Mouse (Mus musculus): Measurements from ENCODE around the gene Nup107. TPM values are rescaled to one million over a fixed set of nuclear protein-coding genes. Genes with fewer than 3 reads are reported as not detected.
"Not testable (repeated sequence)": the region's sequence is repeated elsewhere in the genome, so short reads cannot be mapped to it uniquely, and the experiment has no call there.

The Nup107 gene
- total RNA-seq, 2 experiments from 2014 or later = 85.6 to 111 TPM

DNA sequence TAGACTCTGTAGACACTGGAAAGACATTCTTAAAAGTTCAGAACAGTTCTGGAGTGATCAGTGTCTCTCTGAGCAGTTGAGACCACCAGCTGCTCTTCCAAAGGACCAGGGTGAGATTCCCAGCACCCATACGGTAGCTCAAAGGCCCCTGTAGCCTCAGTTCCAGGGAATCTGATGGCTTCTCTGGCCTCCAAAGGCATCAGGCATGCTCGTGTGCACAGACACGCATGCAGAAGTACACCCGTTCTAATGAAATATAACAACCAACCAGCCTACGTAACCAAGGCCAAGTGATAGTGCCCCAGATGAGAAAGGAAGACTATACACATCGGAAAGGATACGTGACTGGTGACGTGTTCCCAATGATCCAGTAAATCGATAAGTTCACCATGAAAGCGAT, 52.3 kb downstream of the Nup107 start:
- no peak for ATAC-seq (replicated peaks; ENCODE audit: poor library complexity)

DNA sequence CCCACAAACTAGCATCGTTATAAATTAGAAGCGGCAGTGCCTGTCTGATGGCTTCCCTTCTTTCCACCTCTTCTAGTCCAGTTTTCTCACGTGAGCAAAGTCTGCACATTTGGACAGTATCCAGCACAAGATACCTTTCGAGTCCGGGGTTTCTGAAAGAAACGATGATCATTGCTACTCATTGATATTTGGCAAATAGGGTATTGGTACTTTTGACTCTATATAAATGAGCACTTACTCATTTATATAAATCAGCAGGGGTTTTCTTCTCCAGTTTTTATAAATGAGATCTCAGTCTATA, 52.9 kb downstream of the Nup107 start:
- ATAC-seq (replicated peaks; ENCODE audit: poor library complexity) = no peak

DNA sequence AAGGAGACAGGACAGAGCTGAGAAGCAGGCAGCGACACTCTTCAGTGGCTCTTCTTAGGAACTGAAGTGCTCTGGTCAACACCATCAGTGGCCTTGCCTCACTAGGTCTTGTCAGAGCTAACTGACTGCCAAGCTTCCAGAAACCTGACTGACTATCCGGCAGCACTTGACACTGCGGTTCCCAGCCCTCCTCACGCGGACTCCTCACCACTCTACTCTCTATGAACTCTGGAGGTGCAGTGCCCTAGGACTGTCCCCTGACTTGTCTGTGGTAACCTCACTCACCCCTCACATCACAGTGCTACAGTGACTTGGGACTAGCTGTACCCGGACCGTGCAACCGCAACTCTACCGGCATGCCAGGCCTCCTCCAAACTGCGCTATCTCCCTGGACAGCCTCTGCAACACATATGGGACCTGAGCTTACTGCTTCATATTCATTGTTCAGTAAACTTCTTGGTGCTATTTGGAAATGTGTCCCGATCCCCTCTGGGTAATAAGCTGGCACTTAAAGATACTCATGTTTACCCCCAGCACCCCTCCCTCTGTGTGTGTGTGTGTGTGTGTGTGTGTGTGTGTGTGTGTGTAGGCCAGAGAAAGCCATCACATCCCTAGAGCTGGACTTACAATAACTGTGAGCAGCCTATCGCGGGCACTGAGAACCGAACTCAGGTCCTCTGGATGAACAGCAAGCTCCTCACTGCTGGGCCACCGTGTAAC, 53.4 kb downstream of the Nup107 start:
- no peak for ATAC-seq (replicated peaks; ENCODE audit: poor library complexity)

DNA sequence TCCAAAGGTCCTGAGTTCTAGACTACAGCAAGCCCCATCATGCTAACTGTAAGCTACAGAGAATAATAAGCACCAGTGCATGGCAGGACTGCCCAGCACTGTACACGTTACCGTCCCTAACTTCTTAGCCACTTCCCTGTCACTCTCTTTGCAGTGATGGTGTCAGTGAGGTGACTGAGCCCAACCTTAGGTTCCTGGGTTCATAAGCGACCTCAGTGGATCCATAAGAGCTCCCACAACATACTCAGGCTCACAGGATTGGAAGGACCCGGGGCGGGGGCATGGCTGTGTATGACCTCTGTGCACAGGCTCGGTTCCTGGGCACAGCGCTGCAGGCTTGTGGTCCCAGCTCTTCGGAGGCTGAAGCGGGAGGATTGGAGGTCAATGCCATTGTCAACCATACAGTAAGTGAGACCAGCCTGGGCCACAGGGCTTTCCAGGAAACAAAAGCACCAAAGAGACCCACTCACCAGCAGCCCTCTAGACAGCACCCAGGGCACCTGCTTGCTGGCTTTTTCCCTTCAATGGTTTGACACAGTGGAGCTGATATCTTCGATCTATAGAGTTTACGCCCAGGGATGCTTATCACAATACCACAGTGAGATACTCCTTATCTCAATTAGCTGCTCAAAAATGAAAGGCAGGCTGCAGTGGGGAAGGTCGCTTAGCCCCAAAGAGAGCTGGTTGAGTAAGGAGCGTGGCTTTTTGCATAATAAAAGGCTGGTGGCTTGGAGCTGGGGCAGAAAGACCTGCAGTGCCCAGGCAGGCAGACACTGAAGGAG, 54.2 kb downstream of the Nup107 start:
- ATAC-seq (replicated peaks; ENCODE audit: poor library complexity) = peak; percentile 29

DNA sequence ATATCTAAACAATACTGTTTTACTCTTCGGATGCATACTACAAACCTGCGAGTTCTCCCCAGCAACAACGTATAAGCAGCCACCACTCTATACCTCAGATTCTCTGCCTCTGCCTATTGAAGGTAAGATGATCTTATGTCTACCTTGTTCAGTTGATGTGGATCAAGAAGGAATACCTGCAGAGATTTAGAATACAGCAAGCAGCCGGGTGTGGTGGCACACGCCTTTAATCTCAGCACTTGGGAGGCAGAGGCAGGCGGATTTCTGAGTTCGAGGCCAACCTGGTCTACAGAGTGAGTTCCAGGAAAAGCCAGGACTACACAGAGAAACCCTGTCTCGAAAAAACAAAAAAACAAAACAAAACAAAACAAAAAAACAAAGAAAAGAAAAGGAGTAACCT, 55.0 kb downstream of the Nup107 start:
- ATAC-seq (replicated peaks; ENCODE audit: poor library complexity) = not testable (repeated sequence)

DNA sequence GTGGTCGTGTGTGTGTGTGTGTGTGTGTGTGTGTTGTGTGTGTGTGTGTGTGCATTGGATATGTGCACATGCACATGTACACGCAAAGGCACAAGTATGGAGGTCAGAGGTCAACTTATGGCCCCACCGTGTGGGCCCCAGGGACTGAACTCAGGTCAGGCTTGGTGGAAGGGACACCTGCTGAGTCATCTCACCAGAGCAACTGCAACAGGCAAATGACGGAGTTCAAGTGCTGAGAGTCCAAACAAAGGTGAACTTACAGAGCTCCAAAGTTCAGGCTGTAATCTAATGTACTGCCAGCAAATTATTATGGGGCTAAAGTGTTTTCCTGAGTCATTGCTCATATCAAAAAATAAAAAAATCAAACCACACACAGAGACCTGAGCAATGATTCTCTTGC, 55.4 kb downstream of the Nup107 start:
- ATAC-seq (replicated peaks; ENCODE audit: poor library complexity) = no peak

DNA sequence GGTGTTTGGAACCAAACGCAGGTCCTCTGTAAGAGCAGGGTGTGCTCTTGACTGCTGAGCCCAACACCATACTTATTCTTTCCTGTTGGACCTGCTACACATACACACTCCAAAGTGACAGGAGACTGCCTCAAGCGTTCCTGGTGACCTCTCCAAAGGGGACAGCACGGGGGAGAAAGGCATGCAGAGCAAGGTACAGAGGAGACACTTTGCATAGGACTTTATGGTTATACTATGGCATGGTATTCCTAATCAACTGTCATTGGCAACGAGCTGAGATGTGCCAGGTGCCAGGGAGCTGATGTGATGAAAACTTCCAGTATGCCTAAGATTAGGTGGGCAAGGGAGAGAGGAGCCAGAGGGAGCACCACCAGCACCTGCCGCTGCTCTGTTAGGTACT, 55.9 kb downstream of the Nup107 start:
- ATAC-seq (replicated peaks; ENCODE audit: poor library complexity) = no peak

DNA sequence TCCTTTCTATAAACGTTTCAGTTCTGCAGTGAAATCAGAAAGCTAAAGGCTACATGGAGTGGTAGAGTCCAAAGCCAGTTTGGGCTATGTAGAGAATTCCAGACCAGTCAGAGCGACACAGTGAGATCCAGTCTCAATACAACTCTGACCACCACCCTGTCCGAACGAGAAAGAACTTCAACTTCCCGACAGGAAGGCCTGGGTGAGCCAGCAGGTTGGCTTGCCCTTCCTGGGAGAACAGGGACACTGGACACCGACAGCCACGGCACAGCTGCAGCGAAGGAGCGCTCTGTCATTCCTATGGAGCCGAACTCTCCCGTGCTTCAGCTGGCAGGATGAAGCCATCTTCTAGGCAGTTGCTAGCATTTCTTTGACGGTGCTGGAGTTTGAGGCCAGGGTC, 57.1 kb downstream of the Nup107 start:
- ATAC-seq (replicated peaks; ENCODE audit: poor library complexity) = not testable (repeated sequence)

DNA sequence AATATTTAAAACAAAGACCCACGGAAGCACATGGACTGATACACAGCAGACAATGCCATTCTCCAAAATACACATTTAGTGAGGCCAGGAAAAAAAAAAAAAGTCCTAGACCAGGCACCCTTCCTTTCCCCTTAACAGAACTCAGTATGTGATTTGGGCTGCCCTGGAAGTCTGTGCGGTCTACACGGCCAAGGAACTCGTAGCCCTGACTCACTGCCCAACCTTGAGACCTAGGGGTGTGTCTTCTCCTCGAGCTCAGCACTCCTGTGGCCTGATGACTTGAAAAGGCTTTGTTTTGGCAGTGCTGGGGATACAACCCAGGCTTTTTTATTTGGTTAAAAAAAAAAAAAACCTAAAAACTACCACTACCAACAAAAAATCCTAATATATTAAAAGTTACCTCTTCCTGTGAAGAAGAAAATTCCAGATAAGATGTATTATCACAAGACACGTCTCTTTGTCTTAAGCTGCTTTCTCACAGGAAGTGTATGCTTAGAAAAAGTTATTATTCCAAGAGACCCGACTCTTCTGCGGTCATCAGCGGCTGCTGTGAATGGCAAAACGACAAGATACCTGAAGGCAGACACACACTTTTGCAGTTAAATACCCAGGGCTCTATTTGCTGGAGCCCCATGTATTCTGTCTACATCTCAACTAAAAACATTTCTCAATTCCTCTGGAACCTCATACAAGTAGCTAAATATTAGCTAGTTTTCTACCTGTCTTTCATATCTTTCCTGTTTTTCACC, 58.2 kb downstream of the Nup107 start:
- not testable (repeated sequence) for ATAC-seq (replicated peaks; ENCODE audit: poor library complexity)

DNA sequence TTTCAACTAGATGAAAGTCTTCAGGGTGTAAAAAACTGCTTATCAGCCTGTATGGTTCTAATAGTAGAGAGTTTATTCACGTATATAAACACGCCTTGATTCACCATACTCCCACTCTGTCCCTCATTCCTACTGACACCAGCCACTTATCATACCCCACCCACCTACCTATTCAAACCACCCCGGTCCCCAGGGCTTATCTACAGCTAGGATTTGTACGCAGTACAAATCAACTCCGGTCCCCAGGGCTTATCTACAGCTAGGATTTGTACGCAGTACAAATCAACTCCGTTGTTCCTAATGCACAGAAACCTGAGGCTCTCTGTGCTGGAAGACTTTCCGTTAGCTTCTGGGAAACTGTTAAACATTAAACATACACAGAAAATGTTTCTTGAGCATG, 58.9 kb downstream of the Nup107 start:
- not testable (repeated sequence) for ATAC-seq (replicated peaks; ENCODE audit: poor library complexity)

DNA sequence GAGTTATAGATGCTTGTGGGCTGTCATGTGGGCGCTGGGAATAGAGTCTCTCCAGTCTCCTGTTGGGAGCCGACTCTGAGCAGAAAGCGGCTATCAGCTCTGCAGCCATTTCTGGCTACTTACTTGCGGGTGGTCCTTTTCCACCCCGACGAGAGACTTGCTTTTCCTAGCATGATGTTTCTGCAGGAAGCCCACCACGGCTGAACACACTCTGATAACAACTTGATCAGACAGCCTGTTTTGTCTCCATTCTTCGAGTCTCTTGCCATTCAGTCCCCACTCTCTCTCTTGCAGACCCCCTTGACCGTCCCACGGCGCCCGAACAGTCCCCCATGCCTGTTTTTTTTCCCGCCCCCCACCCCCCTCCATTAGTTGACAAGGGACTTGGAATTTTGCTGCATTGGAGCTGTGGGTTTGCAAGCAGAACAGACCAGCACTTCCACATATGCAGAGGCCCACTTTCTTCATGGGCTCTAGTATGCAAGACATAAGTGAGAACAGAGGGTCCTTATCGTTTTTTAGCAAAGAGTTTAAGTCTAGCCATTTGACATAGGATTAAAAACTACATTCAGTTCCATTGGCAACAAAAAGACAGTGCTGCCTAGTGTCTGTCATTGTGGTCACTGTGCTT, 59.4 kb downstream of the Nup107 start:
- ATAC-seq (replicated peaks; ENCODE audit: poor library complexity) = no peak

DNA sequence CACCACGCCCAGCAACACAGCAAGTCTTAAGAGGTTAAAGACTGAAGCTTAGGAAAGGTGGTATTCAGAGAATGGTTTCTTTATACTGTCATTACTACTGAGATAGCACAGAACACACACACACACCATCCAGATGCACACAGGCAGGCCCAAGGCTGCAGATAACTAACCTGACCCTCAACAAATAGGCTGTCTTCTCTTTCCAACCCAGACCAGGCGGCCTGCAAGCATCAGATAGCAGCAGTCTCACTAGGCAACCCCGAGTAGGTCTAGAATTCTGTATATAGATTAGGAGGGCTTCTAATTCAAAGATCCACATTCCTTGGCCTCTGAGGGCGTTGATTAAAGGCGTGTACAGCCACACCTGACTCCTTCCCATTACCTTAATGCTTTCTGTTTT, 60.3 kb downstream of the Nup107 start:
- ATAC-seq (replicated peaks; ENCODE audit: poor library complexity) = peak; percentile 86

DNA sequence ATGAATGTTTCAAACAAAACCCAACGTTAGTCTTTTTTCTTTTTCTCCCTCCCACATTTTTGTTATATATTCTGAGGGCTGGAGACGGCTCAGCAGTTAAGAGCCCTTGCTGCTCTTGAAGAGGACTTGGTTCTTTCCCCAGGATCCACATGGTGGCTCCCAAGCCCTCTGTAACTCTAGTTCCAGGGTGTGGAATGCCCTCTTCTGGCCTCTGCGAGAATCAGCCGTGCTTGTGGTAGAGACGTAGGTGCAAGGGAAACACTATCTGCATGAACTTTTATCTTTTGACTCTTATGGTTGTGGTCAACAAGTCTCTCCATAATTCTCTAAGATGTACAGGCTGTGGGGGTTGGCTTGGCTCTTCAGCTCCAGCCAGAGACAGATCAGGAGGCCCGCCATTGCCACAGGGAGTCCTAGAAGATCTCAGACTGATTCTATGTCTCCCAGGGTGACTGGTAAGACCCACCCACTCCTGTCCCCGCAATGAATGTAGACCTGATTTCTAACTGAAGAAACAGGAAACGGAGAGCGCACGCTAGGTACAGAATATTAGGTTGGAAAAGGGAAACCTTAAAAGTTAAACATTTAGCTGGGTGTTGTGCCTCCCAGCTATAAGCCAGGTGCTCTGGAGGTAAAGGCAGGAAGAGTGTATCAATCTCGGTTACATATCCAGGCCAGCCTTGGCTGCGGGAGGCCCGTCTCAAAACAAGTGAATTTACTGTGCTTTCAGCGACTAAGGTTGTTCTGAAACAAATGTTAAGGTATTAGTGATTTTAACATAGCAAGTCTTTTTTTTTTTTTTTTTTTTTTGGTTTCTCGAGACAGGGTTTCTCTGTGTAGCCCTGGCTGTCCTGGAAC, 61.0 kb downstream of the Nup107 start:
- ATAC-seq (replicated peaks; ENCODE audit: poor library complexity) = peak; percentile 77

DNA sequence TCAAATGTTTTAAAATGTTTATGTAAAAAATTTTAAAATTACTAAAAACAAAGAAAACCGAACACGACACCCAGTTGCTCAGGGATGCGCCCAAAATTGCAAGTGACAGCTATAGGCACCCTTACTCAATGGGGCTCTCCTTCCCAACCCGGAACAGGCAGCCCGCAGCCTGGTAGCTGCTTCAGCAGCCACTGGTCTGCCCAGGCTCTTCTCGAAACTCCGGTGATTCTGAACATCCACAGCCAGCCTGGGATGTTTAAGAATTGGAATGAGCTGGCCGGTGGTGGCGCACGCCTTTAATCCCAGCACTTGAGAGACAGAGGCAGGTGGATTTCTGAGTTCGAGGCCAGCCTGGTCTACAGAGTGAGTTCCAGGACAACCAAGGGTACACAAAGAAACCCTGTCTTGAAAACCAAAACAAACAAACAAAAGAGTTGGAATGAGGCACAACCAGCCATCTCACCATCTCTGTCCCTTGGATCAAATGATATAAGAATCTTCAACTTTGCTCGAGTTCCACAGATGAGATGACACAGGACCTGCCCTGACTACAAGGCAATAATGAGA, 61.8 kb downstream of the Nup107 start:
- ATAC-seq (replicated peaks; ENCODE audit: poor library complexity) = no peak

DNA sequence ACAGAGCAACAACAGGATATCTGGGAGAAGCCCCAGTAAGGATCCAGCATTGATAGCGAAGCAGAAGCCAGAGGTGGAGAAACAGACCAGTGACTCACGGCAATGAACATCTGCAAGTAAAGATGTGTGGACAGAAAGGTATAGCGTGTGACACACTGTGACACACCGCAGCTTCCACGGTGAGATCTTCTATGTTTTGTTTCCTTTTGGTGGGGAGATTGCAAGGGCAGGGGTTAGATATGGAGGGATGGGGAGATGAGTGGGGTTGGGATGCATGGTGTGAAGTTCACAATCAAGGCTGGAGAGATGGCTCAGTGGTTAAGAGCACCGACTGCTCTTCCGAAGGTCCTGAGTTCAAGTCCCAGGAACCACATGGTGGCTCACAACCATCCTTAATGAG, 62.4 kb downstream of the Nup107 start:
- no peak for ATAC-seq (replicated peaks; ENCODE audit: poor library complexity)

DNA sequence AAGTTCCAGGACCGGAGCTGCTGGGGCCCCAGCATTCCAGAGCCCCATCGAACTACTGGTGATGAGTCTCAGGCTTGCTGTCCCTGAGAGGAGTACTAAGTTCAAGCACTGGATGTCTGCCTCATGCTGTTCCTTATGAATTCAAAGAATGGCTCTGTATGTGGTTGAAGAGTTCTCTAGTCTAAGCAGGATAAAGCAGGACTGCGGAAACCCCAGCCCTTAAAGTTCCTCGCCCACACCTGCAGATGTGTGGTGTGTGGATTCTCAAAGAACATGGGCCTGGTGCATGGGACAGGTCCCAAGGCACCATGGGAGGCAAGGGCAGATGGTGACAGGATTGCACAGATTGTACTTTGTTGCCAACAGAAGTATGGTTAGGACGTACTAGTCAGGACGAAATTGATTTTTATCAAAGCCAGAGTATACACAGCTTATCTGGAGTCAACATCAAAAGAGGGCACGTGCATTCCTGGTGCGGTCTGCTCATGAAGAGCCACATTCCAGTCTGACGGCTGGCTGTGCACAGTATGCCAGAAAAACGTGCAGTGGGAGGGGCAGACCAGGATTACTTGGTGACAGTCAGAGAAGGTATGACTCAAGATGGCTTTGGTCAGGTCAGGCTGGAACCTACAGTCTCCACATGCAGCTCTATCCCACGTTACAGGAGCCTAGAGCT, 63.2 kb downstream of the Nup107 start:
- no peak for ATAC-seq (replicated peaks; ENCODE audit: poor library complexity)

DNA sequence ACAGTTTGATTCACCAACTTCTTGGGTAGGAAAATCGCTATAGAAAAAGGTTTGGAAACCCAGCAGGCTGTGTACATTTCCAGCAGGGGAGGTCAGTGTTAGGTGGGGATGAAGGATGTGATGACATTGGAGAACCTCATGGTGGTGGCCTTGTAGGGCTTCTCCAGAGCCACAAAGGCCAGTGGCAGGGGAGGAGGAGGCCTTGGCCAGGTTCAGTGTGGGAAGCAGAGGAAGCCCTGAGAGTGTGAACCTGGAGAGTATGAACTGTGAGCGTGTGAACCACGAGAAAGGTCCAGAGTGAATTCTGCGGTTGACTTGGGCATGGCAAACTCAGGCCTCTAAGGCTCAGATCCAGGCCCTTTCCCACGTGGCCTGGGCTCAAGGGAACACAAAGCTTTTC, 63.9 kb downstream of the Nup107 start:
- no peak for ATAC-seq (replicated peaks; ENCODE audit: poor library complexity)

DNA sequence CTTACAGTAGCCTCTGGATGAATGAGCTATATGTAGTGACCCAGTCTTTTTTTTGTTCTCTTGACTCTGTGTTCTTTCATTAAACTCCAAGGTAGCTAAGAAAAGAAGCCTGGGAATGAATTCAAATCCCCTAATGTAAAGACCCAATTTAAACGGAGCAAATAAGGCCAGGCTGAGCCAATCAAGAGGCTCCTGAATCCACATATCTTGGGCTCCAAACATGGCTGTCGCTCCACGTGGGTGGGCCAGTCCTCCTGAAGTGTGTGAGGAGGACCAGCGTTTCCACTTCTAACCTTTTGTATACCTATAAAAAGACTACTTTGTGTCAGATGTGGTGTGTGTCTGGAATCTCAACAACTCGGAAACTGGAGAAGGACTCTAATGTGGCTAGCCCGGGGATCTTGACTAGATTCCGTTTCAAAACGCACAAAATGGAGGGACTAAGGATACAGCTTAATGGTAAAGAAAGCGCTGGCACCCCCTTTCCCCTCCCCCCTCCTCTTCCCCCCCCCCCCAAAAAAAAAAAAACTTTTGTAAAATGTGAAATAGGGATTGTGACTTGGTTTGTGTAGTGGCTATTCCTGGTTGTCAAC, 64.9 kb downstream of the Nup107 start:
- ATAC-seq (replicated peaks; ENCODE audit: poor library complexity) = no peak

DNA sequence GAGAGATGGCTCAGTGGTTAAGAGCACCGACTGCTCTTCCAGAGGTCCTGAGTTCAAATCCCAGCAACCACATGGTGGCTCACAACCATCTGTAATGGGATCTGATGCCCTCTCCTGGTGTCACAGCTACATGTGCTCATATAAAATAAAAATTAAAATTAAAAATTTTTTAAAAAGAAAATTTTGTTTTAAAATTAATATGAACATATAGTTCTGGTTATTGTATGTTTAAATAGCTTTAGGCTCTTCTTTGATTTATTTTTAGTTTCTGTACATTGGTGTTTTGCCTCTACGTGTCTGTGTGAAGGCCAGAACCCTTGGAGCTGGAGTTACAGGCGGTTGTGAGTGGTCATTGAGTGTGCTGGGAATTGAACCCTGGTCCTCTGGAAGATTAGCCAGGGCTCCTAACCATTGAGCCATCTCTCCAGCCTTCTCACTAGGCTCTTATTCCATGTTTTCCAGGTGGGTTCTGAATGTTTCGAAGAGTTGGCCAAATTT, 65.6 kb downstream of the Nup107 start:
- no peak for ATAC-seq (replicated peaks; ENCODE audit: poor library complexity)
